Mouse (Mus musculus) heart, postnatal 0 days (tissue): ENCODE measurements around the gene Eif3m. TPM values are rescaled to one million over a fixed set of nuclear protein-coding genes. Genes with fewer than 3 reads are reported as not detected.

ENCODE experiments used
- ATAC-seq: fragments of 200-750 bp; cut with Nextera tagmentation; 2 replicates; pipeline ENCODE4 v1.8.0; 2017; ENCODE audit warnings: low read depth, moderate number of reproducible peaks, moderate library complexity; ENCODE audit not compliant: insufficient read depth
- DNase-seq: peaks from one replicate; pipeline ENCODE4 v3.0.0-alpha.2; 2016; ENCODE audit warnings: low spot score
- H3K27ac ChIP-seq: fragments of 300-500 bp; sonication (generic); 2 replicates; pipeline ENCODE4 v1.5.1; 2014; ENCODE audit warnings: low read depth, mild to moderate bottlenecking
- H3K27me3 ChIP-seq: fragments of 300-500 bp; sonication (generic); 2 replicates; pipeline ENCODE4 v1.6.1; 2014; ENCODE audit warnings: low read length, mixed read lengths; ENCODE audit not compliant: control insufficient read depth, insufficient read depth
- H3K36me3 ChIP-seq: fragments of 300-500 bp; sonication (generic); replicated peaks from 2 replicates; pipeline ENCODE4 v1.6.1; 2014; ENCODE audit warnings: low read length, mixed read lengths; ENCODE audit not compliant: control insufficient read depth, insufficient read depth
- H3K4me1 ChIP-seq: fragments of 300-500 bp; sonication (generic); 2 replicates; pipeline ENCODE4 v1.6.1; 2014; ENCODE audit warnings: antibody characterized with exemption; ENCODE audit not compliant: control insufficient read depth, insufficient read depth
- H3K4me2 ChIP-seq: fragments of 300-500 bp; sonication (generic); 2 replicates; pipeline ENCODE4 v1.6.1; 2014; ENCODE audit warnings: low read depth, mild to moderate bottlenecking, low read length, moderate library complexity
- H3K4me3 ChIP-seq: fragments of 300-500 bp; sonication (generic); 2 replicates; pipeline ENCODE4 v1.5.1; 2014; ENCODE audit warnings: low read depth, low read length
- H3K9ac ChIP-seq: fragments of 300-500 bp; sonication (generic); replicated peaks from 2 replicates; pipeline ENCODE4 v1.6.1; 2014; ENCODE audit warnings: low read depth, low read length, mixed read lengths
- H3K9me3 ChIP-seq: fragments of 300-500 bp; sonication (generic); replicated peaks from 2 replicates; pipeline ENCODE4 v1.6.1; 2016; ENCODE audit warnings: low read length; ENCODE audit not compliant: control insufficient read depth
- CTCF ChIP-seq: IDR thresholded peaks from 2 replicates; pipeline ENCODE4 v1.5.1; 2016; ENCODE audit warnings: antibody characterized with exemption, control low read depth, low read depth
- EP300 ChIP-seq: IDR thresholded peaks from 2 replicates; pipeline ENCODE4 v1.6.1; 2016; ENCODE audit warnings: antibody characterized with exemption, low read depth
- WGBS: fragments of 180-500 bp; shearing (Covaris S2); extraction: QIAGEN DNeasy Blood & Tissue Kit; methylation state at CpG from one replicate; pipeline ENCODE4 v1.1.7; 2014; 5-methylcytosine and 5-hydroxymethylcytosine counted together
- polyA plus RNA-seq: library from polyadenylated mRNA; unstranded; fragments of >200 nt; fragmentation: Nextera tagmentation; extraction: Ambion mirVana; gene quantifications from 2 replicates; pipeline ENCODE4 v1.2.1, GENCODE M21; 2015
- total RNA-seq: library from RNA; depleted of rRNA; stranded (reverse); fragments of >200 nt; gene quantifications from 2 replicates; pipeline ENCODE4 v1.2.3, GENCODE M21; 2014; ENCODE audit warnings: low replicate concordance; rRNA removed

The Eif3m gene
- total and polyA plus RNA-seq, 2 experiments from 2014 or later: 132 to 241 TPM

GRCm38 (mm10) chr2:104981712-104982111 lies 35.2 kb downstream of the Eif3m start:
- no peak overlapping the region for H3K4me2 ChIP-seq
- no peaks in the 10 kb centered on the region for H3K36me3 ChIP-seq
- H3K4me3 ChIP-seq: no peak overlapping the region
- 44% methylated on average over 2 of the region's 2 CpGs for WGBS
- no peak overlapping the region for H3K9ac ChIP-seq
- H3K4me1 ChIP-seq: no peaks in the 10 kb centered on the region
- no peaks in the 10 kb centered on the region for H3K9me3 ChIP-seq
- TF ChIP-seq EP300 (no peak), CTCF (no peak)
- no peak overlapping the region for H3K27ac ChIP-seq
- no peak for DNase-seq
- H3K27me3 ChIP-seq: no peaks in the 10 kb centered on the region
- no peak for ATAC-seq

GRCm38 (mm10) chr2:104964492-104964891 lies 52.4 kb downstream of the Eif3m start:
- peak; percentile 84 for DNase-seq
- Histone ChIP-seq H3K4me2 (no peak overlapping the region), H3K27ac (no peak overlapping the region), H3K4me1 (0 out of 2 replicates have a peak, but pooled peaks cover 3% of the 10 kb centered on the region), H3K9ac (no peak overlapping the region), H3K36me3 (no peaks in the 10 kb centered on the region), H3K4me3 (no peak overlapping the region), H3K27me3 (no peaks in the 10 kb centered on the region), H3K9me3 (no peaks in the 10 kb centered on the region)
- peak; percentile 97 for ATAC-seq
- TF ChIP-seq EP300 (peak; percentile 97), CTCF (no peak)
- 16% methylated on average over 1 of the region's 1 CpGs for WGBS

Other genes starting within 250 kb of the Eif3m start
- gene Qser1, start 200.3 kb downstream of the Eif3m start, total RNA-seq: 7.6 and 13.1 TPM in 2 replicates
- gene Qser1, start 200.3 kb downstream of the Eif3m start, polyA plus RNA-seq: 3.3 and 3.4 TPM in 2 replicates
- 0.58 and 5.9 TPM in 2 replicates for gene Prrg4, start 167.2 kb downstream of the Eif3m start, total RNA-seq
- 1.1 and 1.5 TPM in 2 replicates for gene Prrg4, start 167.2 kb downstream of the Eif3m start, polyA plus RNA-seq
- gene Ccdc73, start 149.3 kb downstream of the Eif3m start, total RNA-seq: not detected in 2 replicates
- 12.6 and 18.2 TPM in 2 replicates for gene Ccdc73, start 149.3 kb downstream of the Eif3m start, polyA plus RNA-seq
- not detected in 2 replicates for gene Gm11060, start 74.9 kb upstream of the Eif3m start, total RNA-seq
- not detected in 2 replicates for gene Gm11060, start 74.9 kb upstream of the Eif3m start, polyA plus RNA-seq
- gene Wt1, start 109.4 kb upstream of the Eif3m start, total RNA-seq: 7.3 and 24.8 TPM in 2 replicates
- gene Wt1, start 109.4 kb upstream of the Eif3m start, polyA plus RNA-seq: 6.4 and 7.2 TPM in 2 replicates
- gene Them7, start 207.2 kb upstream of the Eif3m start, total RNA-seq: 2.1 TPM in 1 of 2 replicates, not detected in the other
- 0.59 and 0.60 TPM in 2 replicates for gene Them7, start 207.2 kb upstream of the Eif3m start, polyA plus RNA-seq